Mouse (Mus musculus) stomach, postnatal 0 days (tissue): ENCODE data around the gene Kng1.
"Not testable (repeated sequence)": the region's sequence is repeated elsewhere in the genome, so short reads cannot be mapped to it uniquely, and the experiment has no call there.

ENCODE experiments used
- CTCF ChIP-seq: IDR thresholded peaks from 2 replicates; pipeline ENCODE4 v1.5.1; 2016; ENCODE audit warnings: antibody characterized with exemption, low read depth, mild to moderate bottlenecking, moderate library complexity
- EP300 ChIP-seq: optimal IDR thresholded peaks from 2 replicates; pipeline ENCODE3; 2016; ENCODE audit warnings: antibody characterized with exemption

- not testable (repeated sequence) for TF ChIP-seq CTCF, EP300
These were observed 30.3 kb upstream of the Kng1 start for GRCm38 (mm10) chr16:23027341-23027740.
